Mouse (Mus musculus): ENCODE data around the gene Shoc2. TPM values are rescaled to one million over a fixed set of nuclear protein-coding genes. Genes with fewer than 3 reads are reported as not detected.
A peak's percentile ranks its signal among the peaks of the same experiment; 100 is the strongest.

Shoc2 gene
- polyA plus RNA-seq (2021), result 65.6 TPM

DNA sequence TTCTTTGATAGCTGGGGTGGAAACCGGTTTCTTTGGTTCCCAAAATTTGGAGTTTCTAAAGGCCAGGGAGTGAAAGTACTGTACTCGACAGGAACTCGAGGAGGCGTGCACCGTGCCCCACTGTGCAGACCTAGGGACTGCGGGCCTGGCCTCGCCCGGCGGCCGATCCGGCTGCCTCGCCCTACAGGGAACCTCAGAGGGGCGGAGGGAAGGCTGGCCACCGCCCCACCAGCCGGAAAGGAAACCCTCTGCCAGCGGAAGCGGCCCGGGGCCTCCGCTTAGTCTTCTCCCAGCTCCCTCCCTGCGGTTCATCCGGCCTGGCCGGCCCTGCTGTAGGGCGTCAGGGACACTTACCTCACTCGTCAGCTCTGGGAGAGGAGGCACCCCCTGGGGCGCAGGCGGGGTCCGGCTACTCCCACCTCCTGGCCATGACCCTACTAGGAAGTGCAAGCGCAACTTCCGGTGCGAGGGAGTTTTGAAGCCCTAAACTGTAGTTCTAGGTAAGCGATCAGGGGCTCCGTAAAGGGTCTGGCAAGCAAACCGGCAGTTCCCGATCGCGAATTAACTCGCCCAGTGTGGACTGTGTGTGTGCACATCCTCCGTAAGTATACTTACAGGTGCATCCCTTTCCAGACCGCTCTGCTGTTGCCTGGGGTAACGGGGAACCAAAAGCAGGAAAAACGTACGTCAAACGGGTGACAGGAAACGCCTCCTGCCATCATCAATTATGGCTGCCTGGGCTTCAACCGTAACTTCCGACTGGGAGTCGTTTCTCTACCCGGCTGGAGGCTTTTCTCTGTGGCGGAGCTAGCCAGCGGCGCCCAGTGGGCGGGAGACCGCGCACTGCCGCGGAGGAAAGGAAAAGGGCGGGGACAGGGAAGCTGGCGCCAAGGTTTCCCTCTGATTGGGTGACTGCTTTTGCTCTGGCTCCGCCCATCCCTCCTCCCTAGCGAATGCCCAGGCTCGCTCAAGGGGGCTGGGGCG, at the start of gene Shoc2, which contains the start of gene Bbip1:
Gene Shoc2 (plus strand): TSS at position 505 of the 984 bp plus-strand sequence.
Gene Bbip1 (minus strand): TSS at position 826 of the 984 bp plus-strand sequence.
- H3K27me3 ChIP-seq, result no peaks in the 10 kb centered on the region
- DNase-seq (ENCODE audit: low read depth, low spot score) (peak; percentile 98), ATAC-seq (peak; percentile 93)
- no peak for TF ChIP-seq CTCF (IDR thresholded peaks at IDR 0.05)
- in situ Hi-C loops (cut with MboI; ENCODE audit: low pct_unique_long_range_greater_than_20kb), result loop anchor here (10.0 to 25.0 kb wide), 2 partner anchors 557 to 1121 kb away; partner anchors contain the start of gene Smndc1
- POLR2A ChIA-PET, result interaction anchor here (0.6 to 1.0 kb wide), 2 partner anchors 11 to 15 kb away, joined by 3 to 4 read pairs; no protein-coding TSS in a partner anchor
- CTCF ChIA-PET, result interaction anchor here (0.6 to 3.0 kb wide), 5 partner anchors 97 to 1117 kb away, joined by 3 to 11 read pairs (median 3); no protein-coding TSS in a partner anchor

DNA sequence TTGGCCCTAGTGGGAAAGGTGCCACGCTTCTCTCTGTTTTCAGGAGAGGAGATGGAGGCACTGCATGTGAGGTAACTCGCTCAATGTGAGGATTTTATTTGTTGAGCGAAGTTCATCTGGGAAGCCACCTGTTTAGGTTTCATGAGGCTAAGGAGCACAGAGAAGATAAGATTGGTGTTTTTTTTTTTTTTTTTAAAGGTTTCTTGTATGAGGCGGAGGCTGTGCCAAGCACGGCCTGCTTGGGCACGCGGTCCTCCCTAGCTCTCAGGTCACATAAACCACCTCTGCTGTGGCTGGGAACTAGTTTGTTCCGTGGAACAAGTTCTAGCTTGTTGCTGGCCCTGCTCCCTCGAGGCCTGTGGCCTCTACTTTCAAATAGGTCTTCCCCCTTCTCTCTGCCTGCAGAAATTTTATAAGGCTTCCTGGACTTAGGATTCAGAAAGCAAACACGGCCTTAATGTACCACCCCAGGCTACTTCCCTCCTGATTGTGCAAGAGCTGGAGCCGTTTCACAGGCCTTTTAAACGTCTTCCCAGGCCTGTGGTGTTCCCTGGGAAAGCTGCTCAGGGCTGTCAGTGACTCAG, 49.5 kb upstream of the Shoc2 start:
- ChIA-PET CTCF (interaction anchor here (1.3 to 1.9 kb wide), 2 partner anchors 8 to 27 kb away, joined by 4 to 5 read pairs; no protein-coding TSS in a partner anchor), POLR2A (interaction anchor here (0.6 to 1.0 kb wide), 2 partner anchors 15 to 123 kb away, joined by 3 read pairs; no protein-coding TSS in a partner anchor)
- no peak for DNase-seq (ENCODE audit: low read depth, low spot score)
- peak; percentile 62 for ATAC-seq
- no peak for TF ChIP-seq CTCF (IDR thresholded peaks at IDR 0.05)
- no peaks in the 10 kb centered on the region for H3K27me3 ChIP-seq
- in situ Hi-C loops (cut with MboI; ENCODE audit: low pct_unique_long_range_greater_than_20kb), result no loop called here

DNA sequence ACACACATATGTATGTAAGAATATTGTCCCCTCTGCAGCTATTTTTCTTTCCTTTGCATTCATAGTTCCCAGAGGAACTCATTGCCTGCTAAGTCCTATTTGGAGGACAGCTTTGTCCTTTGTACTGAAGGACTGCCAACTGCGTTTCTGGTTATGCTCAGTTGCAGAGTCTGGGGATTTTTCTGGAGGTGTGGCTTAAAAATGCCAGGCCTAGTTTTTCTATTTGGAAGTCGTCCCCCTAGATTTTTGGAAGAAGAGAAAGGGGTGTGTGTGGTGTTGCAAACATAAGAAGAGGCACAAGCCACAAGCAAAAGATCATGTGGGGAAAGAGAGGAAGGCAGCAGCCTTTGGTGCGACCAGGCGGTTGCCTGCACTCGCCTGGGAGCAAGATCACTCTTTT, 46.1 kb upstream of the Shoc2 start:
- ChIA-PET CTCF (interaction anchor here (1.6 kb wide), 1 partner anchor 21 kb away, joined by 3 read pairs; no protein-coding TSS in a partner anchor), POLR2A (no interaction called here)
- no peak for ATAC-seq
- TF ChIP-seq CTCF (IDR thresholded peaks at IDR 0.05), result no peak
- no peak for DNase-seq (ENCODE audit: low read depth, low spot score)
- in situ Hi-C loops (cut with MboI; ENCODE audit: low pct_unique_long_range_greater_than_20kb), result no loop called here
- H3K27me3 ChIP-seq, result no peaks in the 10 kb centered on the region

DNA sequence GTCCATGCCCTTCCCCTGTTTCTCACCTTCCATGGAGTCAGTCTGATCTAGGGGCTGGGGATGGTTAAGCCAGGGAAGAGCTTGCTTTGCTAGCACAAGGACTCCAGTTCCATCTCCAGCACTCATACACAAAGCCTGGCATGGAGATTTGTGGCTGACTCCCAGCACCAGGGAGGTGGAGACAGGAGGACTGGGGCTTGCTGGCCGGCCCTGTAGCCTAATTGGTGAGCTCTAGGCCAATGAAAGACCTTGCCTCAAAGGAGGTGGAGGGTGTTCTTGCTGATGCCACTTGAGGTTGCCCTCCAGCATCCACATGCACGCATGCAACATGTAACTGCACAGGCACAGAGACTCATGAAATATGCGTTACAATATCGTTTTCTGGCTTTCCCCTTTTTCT, 45.6 kb upstream of the Shoc2 start:
- CTCF ChIA-PET, result interaction anchor here (1.4 to 1.6 kb wide), 2 partner anchors 22 to 57 kb away, joined by 3 read pairs; no protein-coding TSS in a partner anchor
- POLR2A ChIA-PET, result no interaction called here
- H3K27me3 ChIP-seq, result no peaks in the 10 kb centered on the region
- ATAC-seq, result no peak
- DNase-seq (ENCODE audit: low read depth, low spot score), result no peak
- in situ Hi-C loops (cut with MboI; ENCODE audit: low pct_unique_long_range_greater_than_20kb), result no loop called here
- no peak for TF ChIP-seq CTCF (IDR thresholded peaks at IDR 0.05)

DNA sequence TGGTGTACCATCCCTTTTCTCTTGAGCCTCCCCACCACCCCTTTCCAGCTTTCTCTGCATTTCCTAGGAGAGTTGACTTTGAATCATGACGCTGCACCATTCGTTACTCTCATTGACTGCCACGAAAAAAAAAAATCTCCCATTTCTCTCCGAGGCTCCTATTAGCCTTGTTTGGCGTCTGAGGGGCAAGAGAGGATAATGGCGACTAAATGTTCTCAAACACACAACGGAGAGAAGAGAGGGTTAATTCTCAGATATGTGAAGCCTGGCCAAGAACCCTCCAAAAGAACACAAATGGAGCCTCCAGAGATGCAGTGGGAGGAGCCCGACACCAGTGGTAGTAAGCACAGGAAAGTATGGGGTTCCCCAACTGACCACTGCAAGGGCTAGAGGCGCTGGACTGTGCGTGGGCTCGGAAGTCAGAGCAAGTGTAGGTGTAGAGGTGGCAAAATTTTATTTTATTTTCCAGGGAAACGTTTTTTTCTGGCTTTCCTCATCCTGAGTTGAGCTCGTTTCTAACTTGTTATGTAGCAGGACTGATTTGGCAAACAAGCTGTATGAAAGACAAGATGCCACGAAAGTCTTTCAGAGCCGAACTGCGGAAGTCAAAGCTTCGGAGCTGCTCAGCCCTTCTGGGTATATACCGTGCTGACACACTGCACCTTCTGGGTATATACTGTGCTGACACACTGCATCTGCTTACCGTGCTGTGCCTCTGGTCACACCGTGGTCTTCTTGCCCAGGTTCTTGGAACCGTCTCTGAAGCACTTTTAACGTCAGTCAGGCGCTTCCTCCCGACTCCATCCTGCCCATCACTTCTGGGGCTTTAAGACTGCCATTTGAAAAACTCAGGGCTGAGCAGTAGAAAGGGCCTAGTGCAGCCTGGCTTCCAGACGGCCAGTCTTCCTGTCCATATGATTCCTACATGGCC, 44.9 kb upstream of the Shoc2 start:
- ChIA-PET CTCF (interaction anchor here (0.7 to 1.6 kb wide), 3 partner anchors 9 to 57 kb away, joined by 3 read pairs; no protein-coding TSS in a partner anchor), POLR2A (no interaction called here)
- no peak for DNase-seq (ENCODE audit: low read depth, low spot score)
- H3K27me3 ChIP-seq, result no peaks in the 10 kb centered on the region
- in situ Hi-C loops (cut with MboI; ENCODE audit: low pct_unique_long_range_greater_than_20kb), result no loop called here
- ATAC-seq, result no peak
- TF ChIP-seq CTCF (IDR thresholded peaks at IDR 0.05), result no peak

DNA sequence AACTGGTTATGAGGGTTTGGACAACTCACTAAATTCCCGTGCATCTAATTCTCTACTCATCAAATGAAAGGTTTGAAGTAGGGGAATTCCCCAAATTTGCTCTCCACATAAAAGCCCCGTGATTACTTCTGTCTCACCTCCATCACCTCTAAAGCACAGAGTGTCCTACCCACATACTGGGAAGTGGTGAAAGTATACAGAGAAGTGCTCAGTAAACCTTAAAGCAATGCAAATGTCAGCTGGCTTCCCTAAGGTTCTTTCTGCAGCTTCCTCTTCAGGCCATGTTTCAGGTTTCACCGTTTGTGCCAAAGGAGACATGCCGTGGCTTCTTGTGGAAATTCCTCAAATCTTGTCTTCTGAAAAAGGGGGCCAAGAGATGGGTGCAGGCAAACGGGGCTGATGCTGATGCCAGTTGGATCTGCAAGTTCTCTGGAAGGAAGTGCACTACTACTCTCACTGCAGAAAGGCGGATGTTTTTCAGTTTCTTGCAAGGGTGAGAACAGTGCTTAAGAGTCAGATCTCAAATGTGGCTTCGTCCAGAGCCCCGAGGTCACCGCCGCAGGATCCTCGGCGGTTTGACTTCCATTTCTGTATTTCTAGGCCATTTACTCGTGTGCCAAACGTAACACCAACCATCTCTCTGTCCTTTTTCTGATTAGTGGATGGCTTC, 44.0 kb upstream of the Shoc2 start:
- CTCF ChIA-PET, result interaction anchor here (0.7 to 1.4 kb wide), 2 partner anchors 10 to 58 kb away, joined by 3 read pairs; no protein-coding TSS in a partner anchor
- POLR2A ChIA-PET, result no interaction called here
- in situ Hi-C loops (cut with MboI; ENCODE audit: low pct_unique_long_range_greater_than_20kb), result no loop called here
- DNase-seq (ENCODE audit: low read depth, low spot score) (no peak), ATAC-seq (no peak)
- no peaks in the 10 kb centered on the region for H3K27me3 ChIP-seq
- no peak for TF ChIP-seq CTCF (IDR thresholded peaks at IDR 0.05)

DNA sequence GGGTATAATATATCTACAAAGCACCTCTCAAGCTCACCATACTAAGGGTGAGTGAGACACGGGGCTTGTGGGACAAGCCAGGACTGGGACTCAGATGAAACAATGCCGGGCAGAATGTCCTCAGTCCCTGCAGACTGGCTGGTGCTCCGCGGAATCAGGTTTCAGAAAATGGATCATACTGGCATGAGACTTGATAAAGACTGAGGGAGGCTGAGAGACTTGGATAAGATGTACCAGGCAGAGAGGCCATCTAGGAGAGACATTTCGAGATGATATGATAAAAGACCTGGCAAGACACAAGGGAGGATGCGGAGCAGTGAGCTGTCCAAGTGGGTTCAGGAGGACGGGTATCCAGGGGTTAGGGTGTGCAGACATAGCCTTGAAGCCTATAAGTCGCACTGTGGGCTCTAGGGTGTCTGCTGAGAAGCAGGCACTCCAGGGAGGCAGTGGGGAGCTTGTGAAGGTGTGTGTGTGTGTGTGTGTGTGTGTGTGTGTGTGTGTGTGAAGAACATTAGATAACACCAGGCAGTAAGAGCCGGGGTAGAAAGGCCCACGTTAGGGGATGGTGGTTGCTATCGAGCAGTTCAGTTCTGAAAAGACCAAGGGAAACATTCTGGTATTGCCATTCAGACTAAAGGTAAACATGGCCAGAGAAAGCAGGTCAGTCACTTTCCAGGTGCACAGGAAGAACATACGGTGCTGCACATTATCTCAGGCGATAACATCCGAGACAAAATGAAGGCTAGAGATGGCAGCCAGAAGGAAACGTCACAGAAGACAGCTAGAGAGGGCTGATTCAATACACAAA, 42.0 kb upstream of the Shoc2 start:
- POLR2A ChIA-PET, result interaction anchor here (0.6 to 1.3 kb wide), 5 partner anchors 17 to 120 kb away, joined by 3 to 4 read pairs (median 3); no protein-coding TSS in a partner anchor
- CTCF ChIA-PET, result interaction anchor here (1.0 kb wide), 1 partner anchor 106 kb away, joined by 3 read pairs; no protein-coding TSS in a partner anchor
- no peak for TF ChIP-seq CTCF (IDR thresholded peaks at IDR 0.05)
- no peaks in the 10 kb centered on the region for H3K27me3 ChIP-seq
- ATAC-seq, result no peak
- no peak for DNase-seq (ENCODE audit: low read depth, low spot score)
- in situ Hi-C loops (cut with MboI; ENCODE audit: low pct_unique_long_range_greater_than_20kb), result no loop called here

DNA sequence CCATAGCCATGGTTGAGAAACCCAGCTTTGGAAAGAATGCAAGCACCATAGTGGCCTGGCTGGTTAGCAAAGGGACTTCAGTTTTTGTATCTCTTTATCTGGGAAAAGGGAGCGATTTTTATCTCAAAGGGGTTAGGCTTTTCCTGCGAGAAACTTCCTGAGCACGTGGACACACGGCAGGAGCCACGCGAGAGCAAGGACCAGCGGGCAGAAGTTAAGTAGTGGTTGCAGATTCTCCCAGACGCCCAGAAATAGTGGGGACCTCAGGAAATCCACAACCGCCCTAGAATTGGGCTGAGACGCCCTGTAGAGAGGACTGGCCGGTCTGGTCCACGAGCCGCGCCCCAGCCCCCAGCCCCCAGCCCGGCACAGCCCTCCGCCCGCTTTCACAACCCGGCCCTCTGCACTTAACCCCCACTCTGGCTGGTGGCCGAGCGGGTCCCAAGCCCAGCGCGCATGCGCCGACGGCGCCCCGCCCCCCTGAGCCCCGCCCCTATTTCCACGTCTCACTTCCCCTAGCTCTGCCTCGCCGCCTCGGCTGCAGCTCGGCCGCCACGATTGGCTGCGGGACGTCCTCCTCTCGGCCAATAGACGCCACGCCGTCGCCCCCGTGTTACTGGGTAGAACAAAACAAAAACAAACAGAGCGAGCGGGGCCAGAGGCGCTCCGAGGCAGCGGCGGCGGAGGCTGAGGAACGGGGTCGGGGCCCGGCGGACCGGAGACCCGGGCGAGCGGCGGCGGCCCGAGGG, 41.2 kb upstream of the Shoc2 start:
- in situ Hi-C loops (cut with MboI; ENCODE audit: low pct_unique_long_range_greater_than_20kb), result no loop called here
- POLR2A ChIA-PET, result interaction anchor here (0.6 to 1.3 kb wide), 5 partner anchors 18 to 121 kb away, joined by 3 to 4 read pairs (median 3); no protein-coding TSS in a partner anchor
- CTCF ChIA-PET, result interaction anchor here (1.0 kb wide), 2 partner anchors 25 to 106 kb away, joined by 3 read pairs; no protein-coding TSS in a partner anchor
- no peaks in the 10 kb centered on the region for H3K27me3 ChIP-seq
- ATAC-seq (peak; percentile 98), DNase-seq (ENCODE audit: low read depth, low spot score) (peak; percentile 78)
- no peak for TF ChIP-seq CTCF (IDR thresholded peaks at IDR 0.05)

All from Patski (cell line).